Mouse (Mus musculus): ENCODE measurements around the gene Gstm4. TPM values are rescaled to one million over a fixed set of nuclear protein-coding genes. Genes with fewer than 3 reads are reported as not detected.
"Not testable (repeated sequence)": the region's sequence is repeated elsewhere in the genome, so short reads cannot be mapped to it uniquely, and the experiment has no call there.

The Gstm4 gene
- polyA plus RNA-seq, 2 experiments from 2014 or later, result 4.4 to 5.7 TPM

DNA sequence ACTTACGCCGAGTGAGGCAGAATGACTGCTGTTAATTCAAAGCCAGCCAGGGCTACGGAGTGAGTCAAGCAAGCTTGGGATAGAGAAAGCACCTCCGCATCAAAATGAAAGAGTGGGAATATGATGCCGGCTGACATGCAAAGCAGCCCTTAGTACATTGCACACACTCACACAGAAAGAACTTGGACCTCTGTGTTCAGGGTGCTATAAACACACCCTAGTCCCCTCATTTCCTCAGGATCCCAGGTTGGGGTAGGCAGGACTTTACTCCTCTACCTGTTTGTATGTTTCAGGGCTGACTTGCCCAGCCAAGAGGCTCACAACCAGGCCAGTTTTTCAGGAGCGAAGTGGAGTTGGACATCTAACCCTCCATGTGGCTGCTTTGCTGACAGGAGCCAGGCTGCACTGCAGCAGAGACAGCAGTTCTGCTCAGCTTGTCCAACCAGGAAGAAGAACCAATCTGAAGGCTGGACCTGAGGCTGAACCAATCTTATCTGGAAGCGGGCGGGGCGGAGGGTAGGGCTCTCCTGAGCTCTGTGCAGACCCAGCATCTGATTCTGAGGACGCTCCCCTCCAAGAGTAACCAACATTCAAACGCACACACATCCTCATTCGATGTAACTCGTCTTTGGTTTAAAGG is 24.7 kb upstream of the Gstm4 start:
- no peak for ATAC-seq

DNA sequence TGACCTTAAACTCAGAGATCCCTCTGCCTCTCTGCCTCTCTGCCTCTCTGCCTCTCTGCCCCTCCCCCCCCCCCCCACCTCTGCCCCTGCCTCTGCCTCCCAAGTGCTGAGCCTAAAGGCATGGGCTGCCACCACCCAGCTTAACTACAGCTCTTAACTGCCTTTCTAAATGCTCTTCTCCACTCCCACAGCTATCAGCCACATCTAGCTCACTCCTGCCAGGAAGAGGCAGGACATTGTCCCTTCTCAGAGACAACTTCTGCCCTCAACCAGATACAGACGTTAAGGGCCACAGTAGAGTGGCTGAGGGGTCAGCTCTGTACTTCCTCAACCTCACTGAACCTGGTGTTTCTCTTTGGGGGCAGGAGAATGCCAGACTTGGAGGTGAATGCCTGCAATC is 24.1 kb upstream of the Gstm4 start:
- no peak for ATAC-seq

DNA sequence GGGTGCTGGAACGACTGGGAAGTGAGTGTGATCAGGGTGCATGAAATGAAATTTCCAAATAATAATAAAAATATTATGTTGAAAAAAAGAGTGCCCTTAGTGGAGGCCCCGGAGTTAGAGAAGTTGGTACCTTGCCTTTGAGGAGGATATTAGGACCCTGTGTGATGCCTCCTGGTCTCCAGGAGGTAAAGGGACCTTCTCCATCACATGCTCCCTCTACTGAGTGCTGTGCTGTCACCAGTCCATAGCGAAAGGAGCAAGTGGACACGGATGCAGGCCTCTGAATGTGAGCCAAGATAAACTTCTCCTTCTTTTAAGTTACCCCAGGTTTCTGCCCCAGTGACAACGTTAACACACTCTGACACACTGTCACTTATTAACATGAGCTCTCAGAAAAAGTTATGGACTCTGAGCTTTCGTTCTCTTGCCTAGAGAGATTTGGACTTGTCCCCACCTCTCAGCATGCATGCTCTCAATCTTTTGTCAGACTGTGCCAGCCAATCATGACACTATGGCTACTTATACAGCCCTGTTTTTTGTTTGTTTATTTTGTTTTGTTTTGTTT is 22.8 kb upstream of the Gstm4 start:
- ATAC-seq, result no peak

DNA sequence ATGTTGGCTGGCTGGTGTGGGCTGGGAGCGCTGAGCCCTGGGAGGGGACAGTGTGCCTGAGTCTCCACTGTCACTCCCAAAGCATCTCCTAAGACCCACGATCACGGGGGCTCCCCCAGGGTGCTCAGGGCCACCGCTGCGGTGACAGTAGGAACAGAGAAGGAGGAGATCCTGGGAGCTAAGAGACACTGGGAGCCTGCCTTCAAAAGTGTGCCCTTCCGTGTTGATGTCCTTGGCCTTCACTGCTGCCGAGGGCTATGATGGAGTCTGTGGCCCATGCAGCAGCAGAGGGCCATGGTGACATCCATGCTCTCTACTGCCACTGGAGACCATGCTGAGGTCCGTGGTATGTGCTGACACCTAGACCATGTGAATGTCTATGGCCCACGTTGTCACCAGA is 20.9 kb upstream of the Gstm4 start:
- ATAC-seq, result no peak

DNA sequence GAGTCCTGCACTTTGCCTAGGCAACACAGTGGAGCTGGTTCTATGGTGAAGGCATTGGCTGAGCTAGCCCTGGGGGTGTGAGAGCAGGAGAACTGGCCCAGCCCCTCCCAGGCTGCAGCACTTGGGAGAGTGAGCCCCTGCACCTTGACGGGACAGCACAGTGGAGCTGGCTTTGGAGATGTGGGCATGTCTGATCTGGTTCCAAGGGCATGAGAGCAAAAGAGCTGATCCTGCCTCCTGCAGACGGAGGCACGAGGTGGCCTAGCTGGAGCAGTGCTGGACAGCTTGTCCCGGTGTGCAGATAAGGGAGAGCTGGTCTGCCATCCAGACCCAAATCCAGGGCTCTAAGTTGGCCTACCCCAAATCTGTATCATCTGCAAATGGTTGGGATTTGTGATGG is 20.0 kb upstream of the Gstm4 start:
- ATAC-seq, result no peak

DNA sequence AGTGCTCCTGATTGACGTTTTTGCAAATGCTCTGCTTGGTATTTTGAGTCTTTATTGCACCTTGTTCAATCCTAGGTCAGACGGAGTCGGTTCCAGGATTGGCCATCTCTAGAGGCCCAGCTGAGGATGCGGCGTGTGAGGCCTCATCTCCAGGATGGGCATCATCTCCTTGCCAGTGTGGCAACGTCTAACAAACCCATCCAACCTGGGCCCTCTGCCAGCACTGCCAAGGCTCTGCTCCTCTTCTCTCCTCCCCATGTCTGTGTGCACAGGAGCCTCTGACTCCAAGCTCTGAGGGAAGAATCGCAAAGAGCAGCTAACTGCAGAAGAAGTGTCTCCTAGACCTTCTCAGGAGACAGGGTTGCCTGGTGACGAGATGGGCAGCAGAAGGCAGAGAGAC is 18.0 kb upstream of the Gstm4 start:
- no peak for ATAC-seq

DNA sequence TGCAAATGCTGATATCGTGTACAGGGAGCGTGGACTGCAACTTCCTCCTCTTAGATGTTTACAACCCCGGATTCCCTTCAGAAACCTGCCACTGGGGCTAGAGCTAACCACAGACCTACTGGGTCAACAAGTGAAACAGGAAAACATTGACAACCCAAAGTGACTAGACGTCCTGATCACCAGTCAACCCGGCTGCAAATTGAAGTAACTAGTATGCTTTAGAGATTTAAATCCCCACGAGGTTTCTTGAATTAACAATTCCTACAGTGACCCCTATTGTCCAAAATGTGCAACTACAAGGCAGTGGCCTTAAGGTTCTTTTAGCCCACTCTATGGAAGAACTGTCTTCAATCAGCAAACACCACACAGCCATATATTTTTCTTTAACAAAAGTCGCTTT is 16.7 kb upstream of the Gstm4 start:
- ATAC-seq, result peak; percentile 82

DNA sequence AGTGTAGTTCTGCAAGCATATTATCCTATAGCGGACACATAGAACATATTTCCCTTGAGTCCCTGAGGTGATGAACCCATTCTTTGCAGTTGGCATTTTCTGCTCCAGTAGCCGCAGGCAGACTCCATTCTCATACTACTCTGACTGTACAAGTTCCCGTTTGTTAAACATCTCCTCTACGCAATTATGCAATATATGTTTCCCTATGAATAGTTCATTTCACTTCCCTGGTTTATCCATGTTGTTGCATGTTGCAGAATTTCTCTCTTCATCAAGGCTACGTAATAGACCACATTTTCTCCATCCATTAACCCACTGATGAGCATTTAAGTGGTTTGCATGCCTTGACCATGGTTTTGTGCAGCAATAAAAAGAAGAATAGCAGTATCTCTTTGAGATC is 5.8 kb upstream of the Gstm4 start:
- ATAC-seq, result no peak

DNA sequence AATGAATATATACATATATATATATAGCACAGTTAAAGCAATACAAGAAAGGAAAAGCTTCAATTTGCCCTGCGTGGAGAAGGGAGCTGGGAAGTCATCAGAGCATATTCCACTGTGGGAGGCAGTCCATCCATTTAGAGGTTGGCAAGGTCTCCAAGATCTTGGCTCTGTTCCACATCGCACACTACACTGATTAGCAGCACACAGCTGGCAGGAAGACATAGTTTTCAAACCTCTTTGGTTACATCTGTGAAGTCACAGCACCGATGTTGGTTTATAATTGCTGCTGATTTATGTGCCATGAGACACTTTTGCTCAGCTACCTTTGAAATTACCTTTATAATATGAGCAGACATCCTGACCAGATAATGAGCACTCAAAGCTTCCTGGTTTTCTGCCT is 3.6 kb upstream of the Gstm4 start:
- ATAC-seq, result no peak

DNA sequence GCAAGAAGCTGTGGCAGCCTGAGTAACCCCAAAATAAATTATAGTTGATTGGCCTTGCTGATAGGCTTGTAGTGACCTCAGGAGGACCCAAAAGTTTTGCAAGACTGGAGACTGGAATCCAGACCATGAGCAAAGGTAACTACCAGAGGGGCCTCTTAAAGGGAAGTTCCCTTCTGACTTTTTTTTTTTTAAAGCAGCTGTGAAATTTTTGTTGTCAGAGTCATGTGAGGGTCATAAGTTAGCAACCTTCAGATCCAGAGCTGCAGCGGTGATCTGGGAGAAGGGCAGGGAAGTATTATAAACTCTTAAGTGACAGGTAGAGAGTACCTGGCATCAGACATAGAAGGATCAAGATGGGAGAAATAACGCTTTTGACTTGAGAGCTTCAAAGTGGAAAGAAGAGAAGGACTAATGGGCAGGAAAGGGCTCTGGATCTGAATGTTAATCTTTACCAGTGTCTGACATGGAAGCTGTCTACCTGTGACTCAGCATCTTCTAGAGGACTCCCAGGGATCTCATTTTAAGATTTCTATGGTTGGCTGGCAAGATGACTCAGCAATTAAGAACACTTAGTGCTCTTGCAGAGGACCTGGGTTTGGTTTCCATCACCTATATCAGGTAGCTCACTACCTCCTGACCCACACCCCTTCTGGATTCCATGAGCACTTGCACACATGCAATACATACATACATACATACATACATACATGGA is 2.4 kb upstream of the Gstm4 start:
- no peak for ATAC-seq

DNA sequence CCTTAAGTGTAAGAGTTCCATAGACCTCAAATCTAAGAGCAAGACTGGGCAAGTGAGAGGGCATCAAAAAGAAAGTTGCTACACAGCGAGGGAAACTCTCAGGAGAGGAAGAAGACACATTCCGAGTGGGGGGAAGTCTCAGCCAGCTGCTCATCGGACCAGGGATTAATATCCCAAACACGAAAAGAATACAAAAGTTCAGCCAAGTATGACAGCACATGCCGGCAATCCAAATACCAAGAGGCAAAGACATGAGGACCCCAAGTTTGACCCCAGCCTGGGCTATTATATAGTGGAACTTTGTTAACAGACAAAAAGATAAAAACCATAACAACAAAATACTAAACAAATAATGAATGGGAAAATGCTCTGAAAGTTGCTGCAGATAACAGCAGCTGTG is 11.5 kb downstream of the Gstm4 start:
- no peak for ATAC-seq

DNA sequence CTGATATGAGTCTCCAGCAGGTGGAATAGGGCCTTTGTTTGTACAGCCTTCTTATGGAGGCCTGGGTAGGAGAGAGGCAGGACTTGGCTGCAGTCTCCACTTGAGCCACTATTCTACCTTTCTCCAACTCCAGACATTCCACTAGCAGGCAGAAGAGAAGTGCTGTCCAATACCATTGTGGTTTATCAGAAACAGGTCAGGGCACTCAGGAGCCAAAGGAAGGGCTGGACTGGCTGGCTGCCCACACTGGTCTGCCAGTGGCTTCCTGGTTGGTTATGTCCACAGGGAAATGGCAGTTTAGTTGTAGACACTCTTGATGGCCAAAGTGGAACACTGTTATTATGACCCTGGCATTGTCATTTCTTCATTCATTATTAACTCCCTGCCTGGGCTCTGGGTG is 12.6 kb downstream of the Gstm4 start:
- ATAC-seq, result no peak

DNA sequence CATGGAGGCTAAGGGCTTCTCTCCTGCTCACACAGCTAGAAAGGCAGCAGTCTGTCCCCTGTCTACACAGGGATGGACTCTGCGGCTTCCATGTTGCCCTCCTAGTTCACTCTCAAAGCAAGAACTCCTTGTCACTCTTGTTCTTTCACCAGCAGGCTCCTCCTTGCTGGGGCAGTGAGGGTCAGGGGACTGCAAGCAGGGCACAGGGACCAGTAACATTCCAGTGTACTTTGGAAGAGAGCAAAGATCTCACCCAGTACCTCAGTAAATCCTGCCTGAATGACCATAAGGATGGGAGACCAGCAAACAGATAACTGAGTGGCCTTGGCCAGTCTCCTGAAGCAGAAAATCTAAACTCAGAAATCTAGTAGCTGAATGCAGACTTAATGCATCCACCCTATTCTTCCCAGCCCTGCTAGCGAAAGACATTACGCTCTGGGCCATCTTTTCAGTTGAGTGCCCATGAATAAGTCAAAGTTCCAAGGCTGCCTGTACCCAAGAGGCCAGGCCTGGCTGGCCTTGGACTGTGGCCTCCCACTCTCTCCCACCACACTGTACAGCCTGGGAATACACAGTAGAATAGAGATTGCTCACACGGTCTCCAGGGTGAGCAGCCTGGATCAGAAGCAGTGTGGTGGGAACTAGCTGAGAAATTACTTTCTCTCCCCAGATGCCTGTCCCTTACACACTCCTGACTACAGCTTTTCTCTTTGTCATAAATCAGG is 15.9 kb downstream of the Gstm4 start:
- no peak for ATAC-seq

DNA sequence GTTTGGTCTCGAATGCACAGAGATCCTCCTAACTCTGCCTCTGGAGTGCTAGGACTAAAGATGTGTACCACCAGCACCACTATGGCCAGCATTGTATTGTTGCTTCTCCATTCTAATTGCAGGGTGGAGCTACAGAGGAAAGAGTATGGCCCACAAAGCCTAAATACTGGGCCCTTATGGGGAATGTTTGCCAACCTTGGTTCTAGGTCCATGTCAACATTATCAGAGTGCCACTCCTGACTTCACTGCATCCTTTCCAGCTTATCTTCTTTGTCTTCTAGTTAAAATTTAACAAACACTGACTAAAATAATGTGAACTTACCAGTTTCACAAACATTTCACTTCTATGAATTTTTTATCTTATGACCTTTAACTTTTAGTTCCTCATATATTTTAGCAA is 18.1 kb downstream of the Gstm4 start:
- no peak for ATAC-seq

DNA sequence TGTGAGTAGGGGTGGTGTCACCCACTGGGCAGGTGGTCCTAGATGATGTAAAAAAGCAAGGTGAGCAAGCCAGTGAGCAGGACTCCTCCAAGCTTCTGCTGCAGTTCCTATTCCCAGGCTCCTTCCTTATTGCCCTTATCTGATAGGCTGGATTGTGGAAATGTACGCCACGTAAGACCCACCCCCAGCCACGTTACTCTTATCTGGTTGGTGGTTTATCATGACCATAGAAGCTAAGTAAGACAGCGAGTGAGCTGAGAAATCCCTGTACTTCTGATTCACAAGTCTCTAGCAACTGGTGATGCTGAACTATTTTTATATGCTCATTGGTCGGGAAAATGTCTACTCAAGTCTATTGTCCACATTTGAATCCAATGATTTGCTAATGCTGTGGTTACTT is 18.6 kb downstream of the Gstm4 start:
- ATAC-seq, result no peak

DNA sequence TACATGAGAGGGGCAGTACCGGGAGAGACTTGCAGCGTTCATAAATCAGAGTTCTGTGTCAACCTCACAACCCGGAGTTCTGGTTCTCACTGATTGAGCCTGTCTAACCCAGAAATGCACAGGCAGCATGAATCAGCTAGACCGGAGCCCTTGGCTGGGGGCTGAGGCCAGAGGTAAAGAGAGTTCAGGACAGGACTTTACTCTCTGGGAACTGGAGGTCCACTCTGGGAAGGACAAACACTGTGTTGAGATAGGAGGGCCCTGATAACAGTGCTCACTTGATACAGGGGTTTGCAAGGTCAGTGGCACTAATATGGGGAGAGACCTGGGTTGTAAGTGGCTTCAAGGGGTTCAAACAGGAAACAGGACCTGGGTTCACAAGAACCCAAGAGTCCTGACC is 19.4 kb downstream of the Gstm4 start:
- no peak for ATAC-seq

DNA sequence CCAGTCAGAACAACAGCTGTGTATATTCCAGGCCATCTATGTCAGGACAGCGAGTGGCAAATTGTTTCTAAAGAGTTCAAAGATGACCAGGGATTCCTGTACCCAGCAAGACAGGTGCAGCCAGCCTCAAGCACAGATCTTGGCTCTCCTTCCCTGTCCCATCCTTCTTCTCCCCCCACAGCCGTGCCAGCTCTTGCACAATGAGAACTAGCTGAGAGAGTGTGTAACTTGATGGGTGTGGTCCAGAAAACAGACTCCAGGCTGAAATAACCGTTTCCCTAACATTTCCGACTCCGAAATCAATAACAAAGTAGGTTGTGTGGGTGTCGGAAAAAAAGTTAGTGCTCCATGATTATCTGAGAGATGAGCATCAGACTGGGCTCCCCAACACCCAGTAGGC is 22.0 kb downstream of the Gstm4 start:
- no peak for ATAC-seq

DNA sequence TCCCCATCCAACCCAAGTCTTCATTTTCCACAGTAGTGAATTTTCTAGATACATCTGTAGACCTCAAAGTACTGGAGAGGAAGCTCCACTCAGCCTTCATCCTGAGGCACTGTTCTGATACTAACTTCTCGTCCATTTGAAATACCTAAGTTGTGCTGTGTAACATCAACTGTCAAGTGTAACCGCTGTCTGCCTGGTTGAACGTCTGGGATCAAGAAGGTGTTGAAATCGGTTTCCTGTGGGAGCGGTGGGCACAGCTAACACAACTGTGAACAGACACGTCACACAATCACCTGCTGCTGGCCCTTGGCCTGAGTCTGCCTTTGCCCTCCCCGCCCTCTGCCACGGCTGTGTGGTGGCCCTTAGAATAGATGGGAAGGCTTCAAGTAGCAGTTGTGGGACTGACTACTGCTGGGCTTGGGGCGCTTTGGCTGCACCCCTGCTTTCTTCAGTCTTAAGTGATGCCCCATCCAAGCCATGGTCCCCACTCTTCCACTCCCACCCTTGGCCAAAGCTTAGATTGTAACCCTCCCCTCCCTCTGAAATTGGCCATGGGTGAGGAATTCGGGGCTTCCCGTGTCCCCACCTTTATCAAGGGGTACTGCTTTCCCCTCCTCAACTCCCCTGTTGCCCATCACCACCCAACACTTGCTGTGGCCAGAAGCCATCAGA is 24.2 kb downstream of the Gstm4 start:
- not testable (repeated sequence) for ATAC-seq

DNA sequence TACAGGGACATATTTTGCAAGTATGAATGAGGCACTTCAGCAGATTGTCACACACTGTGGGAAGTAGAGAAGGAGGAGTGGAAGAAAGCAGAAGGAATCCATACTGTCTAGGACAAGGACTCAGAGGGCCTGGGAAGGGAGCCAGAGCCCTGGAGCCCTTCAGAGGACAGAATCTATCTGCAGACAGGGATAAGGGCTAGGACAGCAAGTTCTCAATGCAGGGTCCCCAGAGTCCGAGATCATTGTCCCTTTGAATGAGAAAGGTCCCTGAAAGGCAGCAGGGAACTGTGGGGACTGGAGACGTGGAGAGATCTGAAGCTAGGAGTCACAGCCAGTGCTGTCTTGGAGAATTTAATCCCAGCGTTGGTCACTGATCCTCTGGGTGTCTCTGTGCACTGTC is 25.5 kb downstream of the Gstm4 start:
- not testable (repeated sequence) for ATAC-seq

DNA sequence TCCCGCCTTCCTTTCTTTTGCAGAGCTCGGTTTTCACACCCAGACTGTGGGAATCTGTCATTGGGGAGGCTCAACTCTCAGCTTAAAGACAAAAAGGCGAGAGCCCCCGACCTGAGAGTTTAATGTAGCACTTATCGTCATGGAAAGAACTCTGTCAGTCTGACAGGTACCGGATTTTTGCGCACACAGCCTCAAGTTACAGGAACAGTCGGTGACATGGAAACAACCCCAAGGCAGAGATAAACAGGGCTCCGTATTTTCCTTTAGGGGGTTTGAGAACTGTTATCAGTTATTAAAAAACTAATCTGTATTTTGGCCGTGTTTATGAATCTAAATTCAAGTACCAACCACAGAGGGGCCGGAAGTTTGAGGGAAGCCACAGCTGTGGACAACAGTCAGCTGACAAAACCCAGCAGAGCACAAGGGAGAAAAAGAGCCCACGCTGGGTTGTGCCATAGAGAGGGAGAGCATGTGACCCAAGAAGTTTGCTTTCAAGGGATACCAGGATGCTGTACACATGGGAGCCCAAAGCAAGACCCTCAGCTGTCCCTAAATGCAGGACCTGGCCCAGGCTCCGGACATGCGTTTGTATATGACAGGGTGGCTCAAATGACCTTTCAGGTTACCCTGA is 26.4 kb downstream of the Gstm4 start:
- peak; percentile 61 for ATAC-seq

DNA sequence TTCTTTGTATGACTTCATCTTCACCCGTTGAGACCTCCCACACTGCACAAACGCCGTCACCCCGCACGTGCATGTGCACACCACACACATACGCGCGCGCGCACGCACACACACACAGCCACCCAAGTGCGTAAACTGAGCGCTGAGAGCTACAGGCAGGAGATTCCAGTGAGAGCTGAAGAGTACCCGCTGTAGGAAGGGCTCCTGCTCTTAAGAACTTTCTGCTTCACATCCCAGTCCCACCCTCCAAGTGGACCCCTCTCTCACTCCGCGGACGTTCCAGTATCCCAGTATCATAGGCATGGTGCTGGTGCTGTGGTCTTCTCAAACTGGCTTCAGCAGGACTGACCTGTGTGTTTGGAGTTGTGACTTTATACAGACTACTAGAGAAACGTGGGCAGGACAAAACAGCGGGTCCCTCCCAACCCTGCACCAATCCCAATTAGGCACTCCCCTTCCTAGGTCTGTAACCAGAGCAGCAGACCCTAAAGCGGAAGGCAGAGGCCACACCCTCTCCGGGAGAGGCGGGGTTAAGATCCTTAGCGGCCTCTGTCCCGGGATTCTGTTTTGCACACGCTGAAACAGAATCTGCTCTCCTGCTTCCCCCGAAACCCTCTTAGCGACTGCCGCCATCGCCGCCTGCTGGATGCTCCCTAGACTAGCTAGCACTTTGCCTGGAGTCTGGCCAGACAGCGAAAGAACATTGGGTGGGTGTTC is 27.1 kb downstream of the Gstm4 start, which contains the start of gene Gstm1:
TSS of gene Gstm1 (minus strand) at position 501 of the 717 bp plus-strand sequence.
- ATAC-seq, result peak; percentile 76

DNA sequence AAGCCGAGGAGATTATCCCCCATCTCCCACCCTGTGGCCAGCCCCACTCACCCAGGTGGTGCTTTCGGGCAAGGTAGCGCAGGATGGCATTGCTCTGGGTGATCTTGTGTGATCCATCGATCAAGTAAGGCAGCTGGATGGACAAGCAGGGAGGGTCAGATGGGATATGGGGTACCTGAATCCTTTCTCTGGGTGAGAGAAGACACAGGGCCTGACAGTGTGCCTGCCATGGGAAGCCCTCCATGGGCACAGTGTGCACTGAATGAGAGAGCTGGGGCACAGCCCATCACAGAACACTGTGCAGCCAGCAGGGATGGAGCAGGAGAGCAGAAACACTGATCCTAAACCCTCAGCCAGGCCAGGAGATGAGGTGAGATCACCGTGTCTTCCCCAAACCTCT is 28.2 kb downstream of the Gstm4 start:
- ATAC-seq, result not testable (repeated sequence)
